Mouse (Mus musculus): Measurements from ENCODE around the gene Sgo1. TPM values are rescaled to one million over a fixed set of nuclear protein-coding genes. Genes with fewer than 3 reads are reported as not detected.

Sgo1 gene
- total RNA-seq, 4 experiments from 2014 or later, result 0.11 to 0.19 (median 0.15) TPM

GRCm38 (mm10) chr17:53650251-53650661 lies 38.9 kb downstream of the Sgo1 start:
- DNase-seq (ENCODE audit: low spot score in 2 of 2), result no peak

GRCm38 (mm10) chr17:53643360-53643759 lies 45.8 kb downstream of the Sgo1 start:
- DNase-seq (ENCODE audit: low spot score in 2 of 2), result no peak

DNA sequence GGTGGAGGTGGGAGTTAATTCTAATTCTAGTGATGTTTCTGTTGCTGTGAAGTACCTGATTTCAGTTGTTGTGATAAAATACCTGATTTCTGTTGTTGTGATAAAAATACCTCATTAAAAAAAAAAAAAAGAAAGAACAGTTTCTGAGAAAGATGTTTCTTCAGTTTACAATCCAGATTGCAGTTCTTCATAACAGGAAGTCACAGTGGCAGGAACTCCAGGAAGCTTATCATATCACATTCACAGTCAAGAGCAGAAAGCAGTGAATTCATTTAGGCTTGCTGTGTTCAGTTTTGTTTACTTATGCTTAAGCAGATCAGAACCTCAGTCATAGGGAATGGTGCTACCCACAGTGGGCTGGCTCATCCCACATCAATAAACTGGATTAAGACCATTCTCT lies 57.8 kb downstream of the Sgo1 start:
- no peak for DNase-seq (ENCODE audit: low spot score in 2 of 2)

DNA sequence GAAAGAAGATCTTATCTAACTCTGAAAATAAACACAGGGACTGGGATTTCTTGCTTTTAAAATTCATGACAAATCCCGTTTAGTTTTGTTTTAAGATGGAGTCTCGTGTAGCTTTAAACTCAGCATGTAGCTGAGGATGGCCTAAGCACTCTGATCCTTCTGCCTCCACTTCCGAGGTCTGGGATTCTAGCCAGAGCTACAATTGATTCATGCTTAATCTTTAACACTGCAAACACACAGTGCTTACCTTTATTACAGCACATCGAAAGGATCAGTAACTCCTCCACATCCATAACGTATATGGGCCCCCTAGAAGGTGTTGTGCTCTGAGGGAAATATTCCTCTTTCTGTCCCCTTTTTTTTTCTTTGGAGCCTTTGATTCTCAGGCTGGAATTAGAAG lies 61.0 kb downstream of the Sgo1 start:
- no peak for DNase-seq (ENCODE audit: low spot score in 2 of 2)

DNA sequence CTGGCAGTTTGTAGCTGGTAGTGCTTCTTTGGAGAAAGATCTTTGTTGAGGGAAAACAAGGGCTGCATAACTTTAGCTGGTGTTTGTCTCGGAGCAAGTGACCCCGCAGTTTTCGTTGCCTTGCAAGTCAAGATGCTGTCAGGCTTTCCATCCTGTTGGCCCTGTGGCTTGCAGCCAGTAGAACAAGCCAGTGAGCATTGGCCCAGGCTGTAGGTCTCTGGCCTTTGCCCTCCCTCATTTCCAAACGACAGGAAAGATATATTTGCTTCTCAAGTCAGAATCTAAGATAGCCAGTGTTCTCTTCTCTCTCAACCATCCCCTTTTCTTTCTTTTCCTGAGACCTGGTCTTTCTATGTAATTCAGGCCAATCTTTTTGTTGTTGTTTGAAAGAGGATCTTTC lies 61.6 kb downstream of the Sgo1 start:
- no peak for DNase-seq (ENCODE audit: low spot score in 2 of 2)

DNA sequence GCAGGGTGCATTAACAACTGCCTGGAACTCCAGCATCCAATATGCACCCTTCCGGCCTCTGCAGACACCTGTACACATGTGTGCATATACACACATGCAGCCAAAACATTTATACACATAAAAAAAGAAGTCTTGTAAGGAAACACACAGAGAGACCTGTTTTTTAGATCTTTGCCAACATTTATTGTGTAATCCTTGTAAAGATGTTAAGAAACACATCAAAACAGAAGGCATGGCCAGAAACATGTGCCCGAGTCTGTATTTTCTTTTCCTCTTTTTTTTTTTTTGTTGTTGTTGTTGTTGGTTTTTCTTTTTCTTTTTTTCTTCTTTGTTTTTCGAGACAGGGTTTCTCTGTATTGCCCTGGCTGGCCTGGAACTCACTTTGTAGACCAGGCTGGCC lies 63.0 kb downstream of the Sgo1 start:
- DNase-seq (ENCODE audit: low spot score in 2 of 2), result no peak

Other genes with a start within 250 kb of the Sgo1 start
- gene Efhb, start 226.0 kb downstream of the Sgo1 start, total RNA-seq (2022), result under 1 TPM; 0.16 to 0.56 (median 0.26) TPM
- 100 to 1,000 TPM; 114 to 132 (median 121) TPM for gene Rab5a, start 210.1 kb downstream of the Sgo1 start, total RNA-seq (2022)
- gene Pp2d1, start 149.9 kb downstream of the Sgo1 start, total RNA-seq (2022), result under 1 TPM in 1 of 4 experiments, not detected in 3; 0.15 TPM
- 10 to 100 TPM; 16.8 to 35.3 (median 24.3) TPM for gene Kat2b, start 122.5 kb downstream of the Sgo1 start, total RNA-seq (2022)
- gene Sult1c2, start 157.0 kb upstream of the Sgo1 start, total RNA-seq (2022), result not detected